Mouse (Mus musculus): ENCODE results near the gene Olfr181.

The Olfr181 gene

GRCm38 (mm10) chr16:58928655-58929054, at the start of gene Olfr181:
TSS of gene Olfr181 (minus strand) at chr16:58928755.
- DNase-seq (ENCODE audit: low spot score in 2 of 2): no peak

GRCm38 (mm10) chr16:58929292-58929691, 737 bp upstream of the Olfr181 start, which contains the start of gene Olfr180:
TSS of gene Olfr180 (minus strand) at chr16:58929392.
- no peak for DNase-seq (ENCODE audit: low spot score in 2 of 2)

- DNase-seq (ENCODE audit: low spot score in 2 of 2): no peak
These were observed 36.6 kb downstream of the Olfr181 start, which contains the start of gene Olfr178 for GRCm38 (mm10) chr16:58891963-58892362. TSS of gene Olfr178 (minus strand) at chr16:58892063.

GRCm38 (mm10) chr16:58884416-58884815, 44.1 kb downstream of the Olfr181 start:
- no peak for DNase-seq (ENCODE audit: low spot score in 2 of 2)

Data from urinary bladder, postnatal 36 days (tissue).